Mouse (Mus musculus): ENCODE data around the gene Cxcl3. TPM values are rescaled to one million over a fixed set of nuclear protein-coding genes. Genes with fewer than 3 reads are reported as not detected.

Cxcl3 gene
- polyA plus RNA-seq, 1 experiment from 2014 or later = not detected

DNA sequence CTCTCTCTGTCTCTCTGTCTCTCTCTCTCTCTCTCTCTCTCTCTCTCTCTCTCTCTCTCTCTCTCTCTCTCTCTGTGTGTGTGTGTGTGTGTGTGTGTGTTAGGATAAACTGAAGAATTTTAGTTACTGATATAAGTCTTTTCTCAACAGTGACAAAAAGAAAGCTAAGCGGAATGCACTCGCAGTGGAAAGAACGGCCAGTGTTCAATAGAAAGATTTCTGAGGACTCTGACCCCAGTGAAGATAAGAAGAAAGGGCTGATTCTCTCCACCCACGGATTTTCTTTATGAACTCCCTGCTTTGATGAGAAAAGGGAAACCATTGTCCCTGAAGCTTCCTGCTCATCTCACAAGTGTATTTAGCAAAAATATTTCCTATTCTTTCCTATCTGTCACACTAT is 25.6 kb upstream of the Cxcl3 start:
- no peak for TF ChIP-seq CTCF (IDR thresholded peaks at IDR 0.05; ENCODE audit: low read depth)
- TF ChIP-seq EP300 (IDR thresholded peaks at IDR 0.05; ENCODE audit: low read depth) = no peak
- 45% methylated on average over 4 of the region's 4 CpGs for WGBS (ENCODE audit: insufficient replicate concordance)
- H3K27me3 ChIP-seq (ENCODE audit: insufficient read depth, low read length) = peaks cover 6% of the 10 kb centered on the region
- no peaks in the 10 kb centered on the region for H3K36me3 ChIP-seq (replicated peaks; ENCODE audit: insufficient read depth, low read length)
- no peak overlapping the region for H3K4me2 ChIP-seq (ENCODE audit: low read depth, low read length)
- H3K9ac ChIP-seq (replicated peaks) = no peak overlapping the region
- H3K27ac ChIP-seq (ENCODE audit: low read depth) = no peak overlapping the region
- ATAC-seq (no peak), DNase-seq (no peak)
- H3K4me3 ChIP-seq (ENCODE audit: low read depth, low read length) = no peak overlapping the region
- peaks cover 9% of the 10 kb centered on the region; the same call in 1 of the 2 replicates for H3K4me1 ChIP-seq (ENCODE audit: insufficient read depth)
- no peaks in the 10 kb centered on the region for H3K9me3 ChIP-seq (ENCODE audit: low read length)

DNA sequence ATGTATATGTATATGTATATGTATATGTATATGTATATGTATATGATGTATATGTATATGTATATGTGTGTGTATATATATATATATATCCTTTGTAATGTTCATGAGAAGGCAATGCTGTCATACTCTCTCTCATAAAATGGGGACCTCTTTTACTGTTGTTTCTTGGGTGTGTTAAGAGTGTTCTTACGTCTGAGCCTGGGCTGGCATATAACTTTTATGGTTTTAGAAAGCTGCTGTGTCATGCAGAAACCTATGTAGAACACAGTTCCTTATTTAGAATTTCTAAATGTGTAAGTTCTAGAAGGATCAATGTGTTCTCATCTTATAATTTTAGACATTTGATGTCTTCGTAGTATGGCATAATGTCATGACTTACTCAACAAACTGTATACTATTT is 25.1 kb upstream of the Cxcl3 start:
- Histone ChIP-seq H3K27ac (ENCODE audit: low read depth) (no peak overlapping the region), H3K4me3 (ENCODE audit: low read depth, low read length) (no peak overlapping the region), H3K4me1 (ENCODE audit: insufficient read depth) (peaks cover 9% of the 10 kb centered on the region; the same call in 1 of the 2 replicates), H3K27me3 (ENCODE audit: insufficient read depth, low read length) (peaks cover 6% of the 10 kb centered on the region), H3K4me2 (ENCODE audit: low read depth, low read length) (no peak overlapping the region), H3K9ac (replicated peaks) (no peak overlapping the region), H3K36me3 (replicated peaks; ENCODE audit: insufficient read depth, low read length) (no peaks in the 10 kb centered on the region), H3K9me3 (ENCODE audit: low read length) (no peaks in the 10 kb centered on the region)
- WGBS (ENCODE audit: insufficient replicate concordance) = 67% methylated on average over 2 of the region's 2 CpGs
- TF ChIP-seq EP300 (IDR thresholded peaks at IDR 0.05; ENCODE audit: low read depth) = no peak
- TF ChIP-seq CTCF (IDR thresholded peaks at IDR 0.05; ENCODE audit: low read depth) = no peak
- DNase-seq = no peak
- no peak for ATAC-seq

DNA sequence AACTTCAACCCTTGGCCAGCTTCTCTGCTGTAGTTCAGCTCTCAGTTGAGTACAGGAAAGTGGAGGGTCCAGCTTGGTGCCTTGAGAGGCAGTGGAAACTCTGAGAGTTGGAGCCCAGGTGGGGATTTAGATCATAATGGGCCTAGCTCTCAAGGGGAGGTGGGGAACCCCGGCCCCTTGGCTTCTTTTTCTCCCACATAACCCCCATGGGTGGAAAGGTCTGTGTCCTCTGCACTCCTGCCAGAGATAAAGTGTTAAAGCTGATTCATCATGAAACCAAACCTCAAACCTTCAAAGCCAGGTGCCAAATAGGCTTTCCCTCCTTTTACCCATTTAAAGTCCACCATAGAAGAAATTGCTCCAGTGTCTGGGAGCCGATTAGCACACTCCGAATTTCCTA is 24.1 kb upstream of the Cxcl3 start:
- peaks cover 6% of the 10 kb centered on the region for H3K27me3 ChIP-seq (ENCODE audit: insufficient read depth, low read length)
- H3K36me3 ChIP-seq (replicated peaks; ENCODE audit: insufficient read depth, low read length) = no peaks in the 10 kb centered on the region
- ATAC-seq = no peak
- DNase-seq = no peak
- WGBS (ENCODE audit: insufficient replicate concordance) = 79% methylated on average over 3 of the region's 3 CpGs
- H3K27ac ChIP-seq (ENCODE audit: low read depth) = no peak overlapping the region
- peaks cover 9% of the 10 kb centered on the region; the same call in 1 of the 2 replicates for H3K4me1 ChIP-seq (ENCODE audit: insufficient read depth)
- H3K9ac ChIP-seq (replicated peaks) = no peak overlapping the region
- TF ChIP-seq EP300 (IDR thresholded peaks at IDR 0.05; ENCODE audit: low read depth) (no peak), CTCF (IDR thresholded peaks at IDR 0.05; ENCODE audit: low read depth) (no peak)
- no peak overlapping the region for H3K4me3 ChIP-seq (ENCODE audit: low read depth, low read length)
- no peaks in the 10 kb centered on the region for H3K9me3 ChIP-seq (ENCODE audit: low read length)
- no peak overlapping the region for H3K4me2 ChIP-seq (ENCODE audit: low read depth, low read length)

DNA sequence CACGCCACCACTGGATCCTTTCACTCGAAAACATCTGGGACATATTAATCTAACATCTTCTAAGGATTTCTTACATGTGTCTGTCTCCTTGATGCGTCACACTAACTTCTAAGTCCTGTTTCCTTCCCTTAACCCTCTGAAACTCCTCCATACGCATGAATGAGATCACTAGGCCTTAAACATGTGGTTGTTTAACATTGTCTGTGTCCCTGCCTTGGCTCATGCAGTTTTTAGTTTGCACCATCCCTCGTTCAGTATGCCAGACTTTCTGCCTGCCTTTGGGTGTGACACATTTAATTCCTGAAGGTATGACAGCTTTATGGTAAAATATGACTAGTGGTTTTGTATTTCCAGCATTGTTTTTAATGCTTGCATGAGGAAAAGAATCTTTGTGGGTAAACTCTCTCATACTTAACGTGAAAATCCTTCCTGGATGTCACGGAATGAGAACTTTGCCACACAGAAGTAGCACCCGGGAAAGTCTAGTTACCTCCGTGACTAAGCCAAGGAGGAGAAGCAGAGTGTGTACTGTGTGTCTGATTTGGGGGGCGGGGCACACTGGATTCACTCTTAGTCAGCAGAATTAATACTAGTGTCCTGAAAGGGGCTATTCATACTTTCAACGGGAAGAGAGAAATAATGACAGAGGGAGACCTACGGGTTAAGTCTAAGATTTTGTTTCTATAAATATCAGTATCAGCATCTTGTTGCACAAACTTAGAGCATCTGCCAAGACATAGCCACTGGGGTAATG is 21.8 kb upstream of the Cxcl3 start:
- no peak for TF ChIP-seq CTCF (IDR thresholded peaks at IDR 0.05; ENCODE audit: low read depth)
- TF ChIP-seq EP300 (IDR thresholded peaks at IDR 0.05; ENCODE audit: low read depth) = no peak
- H3K27me3 ChIP-seq (ENCODE audit: insufficient read depth, low read length) = peaks cover 5% of the 10 kb centered on the region

DNA sequence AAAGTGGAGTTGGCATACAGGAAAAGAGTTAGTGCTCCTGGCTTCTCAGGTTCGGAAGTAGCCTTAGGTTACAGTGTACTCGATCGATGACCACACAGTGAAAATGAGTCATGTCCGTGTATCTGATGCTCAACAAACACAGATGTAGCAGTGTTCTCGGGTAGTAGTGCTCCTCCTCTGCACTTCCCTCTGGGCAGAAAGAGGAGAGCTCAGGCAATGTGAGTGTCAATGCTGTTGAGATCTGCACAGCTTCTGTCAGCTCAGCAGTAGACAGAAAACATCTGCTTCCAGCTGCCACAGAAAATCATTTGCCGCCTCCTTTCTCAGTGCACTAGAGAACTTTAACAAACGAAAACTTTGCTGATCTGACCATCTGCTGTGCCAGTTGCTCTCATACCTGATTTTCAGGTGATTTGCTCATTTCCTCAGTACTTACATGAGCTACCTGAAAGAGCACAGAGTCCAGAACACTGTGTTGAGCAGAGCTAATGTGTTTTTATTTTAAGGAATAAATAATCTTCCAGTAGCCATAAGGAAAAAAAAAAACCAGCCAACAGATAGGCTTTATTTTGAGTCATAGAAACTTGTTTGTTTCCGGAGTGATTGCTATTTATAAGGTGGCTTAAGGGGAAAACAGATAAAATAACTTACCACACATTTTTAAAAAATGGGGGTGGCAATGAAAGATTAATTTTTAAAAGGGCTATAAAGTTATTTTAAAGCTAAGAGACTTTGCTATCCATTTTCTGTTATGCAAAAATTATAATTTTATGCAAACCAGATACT is 19.9 kb upstream of the Cxcl3 start:
- DNase-seq = no peak
- no peak overlapping the region for H3K4me2 ChIP-seq (ENCODE audit: low read depth, low read length)
- ATAC-seq = no peak
- H3K4me3 ChIP-seq (ENCODE audit: low read depth, low read length) = no peak overlapping the region
- no peaks in the 10 kb centered on the region for H3K36me3 ChIP-seq (replicated peaks; ENCODE audit: insufficient read depth, low read length)
- no peaks in the 10 kb centered on the region for H3K9me3 ChIP-seq (ENCODE audit: low read length)
- 0 out of 2 replicates have a peak, but pooled peaks have one; percentile 21 for TF ChIP-seq EP300 (IDR thresholded peaks at IDR 0.05; ENCODE audit: low read depth)
- TF ChIP-seq CTCF (IDR thresholded peaks at IDR 0.05; ENCODE audit: low read depth) = no peak
- no peak overlapping the region for H3K9ac ChIP-seq (replicated peaks)
- no peak overlapping the region for H3K27ac ChIP-seq (ENCODE audit: low read depth)
- no peaks in the 10 kb centered on the region for H3K4me1 ChIP-seq (ENCODE audit: insufficient read depth)
- WGBS (ENCODE audit: insufficient replicate concordance) = 59% methylated on average over 8 of the region's 8 CpGs
- no peaks in the 10 kb centered on the region for H3K27me3 ChIP-seq (ENCODE audit: insufficient read depth, low read length)

More for the DNA sequence above, 21.8 kb upstream of the Cxcl3 start:
- 76% methylated on average over 12 of the region's 12 CpGs for WGBS (ENCODE audit: insufficient replicate concordance)
- Histone ChIP-seq H3K4me1 (ENCODE audit: insufficient read depth) (peaks cover 6% of the 10 kb centered on the region; the same call in 1 of the 2 replicates), H3K9ac (replicated peaks) (no peak overlapping the region), H3K9me3 (ENCODE audit: low read length) (no peaks in the 10 kb centered on the region), H3K27ac (ENCODE audit: low read depth) (no peak overlapping the region), H3K4me2 (ENCODE audit: low read depth, low read length) (no peak overlapping the region), H3K4me3 (ENCODE audit: low read depth, low read length) (no peak overlapping the region), H3K36me3 (replicated peaks; ENCODE audit: insufficient read depth, low read length) (no peaks in the 10 kb centered on the region)
- no peak for DNase-seq
- no peak for ATAC-seq

DNA sequence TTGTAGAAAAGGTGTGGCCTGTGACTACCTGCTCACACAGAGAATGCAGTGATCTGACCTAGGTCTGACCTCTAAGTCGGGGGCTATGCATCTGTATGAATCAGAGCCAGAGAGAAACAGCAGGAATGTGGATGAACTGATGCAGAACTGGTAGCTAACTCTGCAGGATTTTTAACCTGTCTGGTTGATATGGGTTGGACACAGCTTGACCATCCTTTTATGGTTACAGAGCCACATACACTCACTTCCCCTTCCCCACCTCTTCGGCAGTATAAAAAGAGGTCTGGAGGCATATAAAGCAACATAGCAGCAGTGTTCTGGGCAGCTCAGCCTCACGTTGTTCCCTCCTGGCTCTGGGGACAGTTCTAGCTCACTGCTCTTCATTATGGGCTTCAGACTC is 17.7 kb upstream of the Cxcl3 start, which contains the start of gene Ppbp:
Gene Ppbp (plus strand): TSS at position 301 of the 400 bp plus-strand sequence.
- Histone ChIP-seq H3K27me3 (ENCODE audit: insufficient read depth, low read length) (no peaks in the 10 kb centered on the region), H3K4me1 (ENCODE audit: insufficient read depth) (no peaks in the 10 kb centered on the region), H3K4me2 (ENCODE audit: low read depth, low read length) (no peak within 1 kb of the TSS), H3K9ac (replicated peaks) (no peak within 1 kb of the TSS), H3K36me3 (replicated peaks; ENCODE audit: insufficient read depth, low read length) (no peaks in the 10 kb centered on the region), H3K4me3 (ENCODE audit: low read depth, low read length) (no peak within 1 kb of the TSS), H3K27ac (ENCODE audit: low read depth) (no peak within 1 kb of the TSS), H3K9me3 (ENCODE audit: low read length) (no peaks in the 10 kb centered on the region)
- 37% methylated on average over 3 of the region's 3 CpGs for WGBS (ENCODE audit: insufficient replicate concordance)
- DNase-seq (no peak), ATAC-seq (no peak)
- TF ChIP-seq EP300 (IDR thresholded peaks at IDR 0.05; ENCODE audit: low read depth) (no peak), CTCF (IDR thresholded peaks at IDR 0.05; ENCODE audit: low read depth) (no peak)
